Mouse (Mus musculus): ENCODE data around the gene Chuk. TPM values are rescaled to one million over a fixed set of nuclear protein-coding genes. Genes with fewer than 3 reads are reported as not detected.

Gene Chuk
- polyA plus RNA-seq (2014; fragmentation: Nextera tagmentation; extraction: Ambion mirVana), result 58.7 and 61.0 TPM in 2 replicates

DNA sequence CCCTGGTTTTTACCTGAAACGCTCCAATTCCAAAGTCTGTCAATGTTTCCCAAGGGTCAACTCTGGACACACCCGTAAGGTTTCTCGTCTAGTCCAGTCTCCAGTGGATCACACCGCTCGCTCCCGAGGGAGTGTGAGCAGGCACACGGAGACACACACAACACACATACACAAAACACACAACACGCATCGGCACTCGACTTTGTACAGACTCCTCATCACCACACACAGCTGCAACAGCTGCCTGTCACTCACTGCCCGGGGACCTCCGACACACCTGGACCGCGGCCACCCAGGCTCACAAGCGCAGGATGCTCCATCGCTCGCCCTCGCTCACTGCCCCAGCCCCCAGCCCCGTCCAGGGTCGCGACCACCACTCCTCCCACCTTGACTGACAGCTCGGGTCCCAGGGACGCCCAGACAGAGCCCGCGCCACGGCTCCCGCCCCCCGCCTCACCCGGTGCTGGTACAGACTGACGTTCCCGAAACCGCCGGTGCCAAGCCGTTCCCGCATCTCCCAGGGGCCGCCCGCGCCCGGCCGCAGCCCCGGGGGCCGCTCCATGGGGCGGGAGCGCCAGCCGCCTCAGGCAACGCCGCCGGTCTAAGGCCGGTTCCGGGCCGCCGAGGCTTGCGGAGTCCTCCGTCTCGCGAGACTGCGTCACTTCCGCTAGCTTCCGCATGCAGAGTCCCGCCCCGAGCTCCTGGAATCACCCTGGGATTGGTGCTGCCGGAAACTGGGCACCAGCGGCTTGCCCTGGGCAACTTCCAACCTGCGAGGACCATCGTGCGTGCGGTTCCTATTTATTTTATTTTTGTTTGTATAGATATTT lies at the start of gene Chuk:
TSS of gene Chuk (minus strand) at position 650 of the 830 bp plus-strand sequence.
- no peaks in the 10 kb centered on the region for H3K27me3 ChIP-seq (ENCODE audit: control insufficient read depth, insufficient read depth, low read length)
- H3K4me3 ChIP-seq (ENCODE audit: low read depth, low read length), result peak within 1 kb of the TSS; percentile 97
- peak within 1 kb of the TSS; percentile 93 for H3K9ac ChIP-seq (ENCODE audit: low read depth, low read length)
- peaks cover 5% of the 10 kb centered on the region; the same call in 1 of the 2 replicates for H3K4me1 ChIP-seq (replicated peaks; ENCODE audit: control insufficient read depth, insufficient read depth, low read length)
- ATAC-seq (ENCODE audit: low FRiP score) (peak; percentile 99), DNase-seq (ENCODE audit: low spot score) (peak; percentile 98)
- 0 out of 2 replicates have a peak, but pooled peaks cover 2% of the 10 kb centered on the region for H3K36me3 ChIP-seq (ENCODE audit: control insufficient read depth, insufficient read depth, low read length)
- peak within 1 kb of the TSS; percentile 60; the same call in 1 of the 2 replicates for H3K27ac ChIP-seq (ENCODE audit: low read depth, low read length)
- no peaks in the 10 kb centered on the region for H3K9me3 ChIP-seq (ENCODE audit: control insufficient read depth, low read length)
- 1% methylated on average over 67 of the region's 67 CpGs for WGBS
- peak within 1 kb of the TSS; percentile 83 for H3K4me2 ChIP-seq (replicated peaks; ENCODE audit: low read depth, low read length)

DNA sequence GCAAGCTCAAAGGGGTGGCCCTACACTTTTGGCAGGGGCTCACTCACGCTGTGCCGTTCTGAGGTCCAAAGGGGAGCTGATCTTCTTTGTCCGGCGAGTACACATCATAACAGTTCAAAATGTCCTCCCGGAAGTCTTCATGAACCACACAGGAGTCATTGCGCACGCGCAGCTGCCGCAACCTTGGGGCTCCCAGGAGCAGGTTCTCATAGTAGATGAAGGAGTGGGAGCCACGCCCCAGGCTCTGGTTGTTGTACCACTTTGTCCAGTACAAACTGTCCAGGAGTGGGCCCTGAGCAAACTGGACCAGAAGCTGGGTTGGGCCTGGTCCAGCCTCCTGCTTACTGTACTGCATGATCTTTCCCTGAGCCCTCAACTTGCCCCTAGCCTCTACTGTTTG lies 49.7 kb upstream of the Chuk start:
- no peak for DNase-seq (ENCODE audit: low spot score)

DNA sequence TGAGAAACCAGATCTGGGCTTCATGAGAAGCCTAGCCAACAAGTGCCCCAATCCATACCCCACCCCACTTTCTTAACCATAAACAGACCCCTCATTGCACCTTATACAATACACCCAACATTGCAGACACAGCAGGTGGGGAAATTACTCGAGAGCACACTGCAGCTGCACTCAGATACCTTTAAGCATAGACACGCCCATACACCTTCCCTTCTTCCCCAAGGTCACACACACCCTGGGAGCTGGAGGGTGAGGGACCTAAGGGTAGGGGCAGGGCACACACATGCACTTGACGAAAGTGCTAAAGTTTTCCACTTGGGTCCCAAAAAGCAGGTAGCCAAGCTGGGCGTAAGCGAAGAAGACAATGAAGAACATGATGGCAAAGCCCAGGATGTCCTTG lies 46.5 kb upstream of the Chuk start:
- H3K27ac ChIP-seq (ENCODE audit: low read depth, low read length), result no peak overlapping the region
- H3K9ac ChIP-seq (ENCODE audit: low read depth, low read length), result no peak overlapping the region
- DNase-seq (ENCODE audit: low spot score) (no peak), ATAC-seq (ENCODE audit: low FRiP score) (no peak)
- no peak overlapping the region for H3K4me2 ChIP-seq (replicated peaks; ENCODE audit: low read depth, low read length)
- no peaks in the 10 kb centered on the region for H3K36me3 ChIP-seq (ENCODE audit: control insufficient read depth, insufficient read depth, low read length)
- H3K4me3 ChIP-seq (ENCODE audit: low read depth, low read length), result no peak overlapping the region
- H3K4me1 ChIP-seq (replicated peaks; ENCODE audit: control insufficient read depth, insufficient read depth, low read length), result no peaks in the 10 kb centered on the region
- 84% methylated on average over 5 of the region's 5 CpGs for WGBS
- H3K27me3 ChIP-seq (ENCODE audit: control insufficient read depth, insufficient read depth, low read length), result peaks cover 4% of the 10 kb centered on the region; the same call in 1 of the 2 replicates
- no peaks in the 10 kb centered on the region for H3K9me3 ChIP-seq (ENCODE audit: control insufficient read depth, low read length)

More for the DNA sequence above, 49.7 kb upstream of the Chuk start:
- 91% methylated on average over 10 of the region's 10 CpGs for WGBS
- Histone ChIP-seq H3K36me3 (ENCODE audit: control insufficient read depth, insufficient read depth, low read length) (no peaks in the 10 kb centered on the region), H3K4me3 (ENCODE audit: low read depth, low read length) (no peak overlapping the region), H3K9ac (ENCODE audit: low read depth, low read length) (no peak overlapping the region), H3K4me1 (replicated peaks; ENCODE audit: control insufficient read depth, insufficient read depth, low read length) (no peaks in the 10 kb centered on the region), H3K27ac (ENCODE audit: low read depth, low read length) (no peak overlapping the region), H3K9me3 (ENCODE audit: control insufficient read depth, low read length) (no peaks in the 10 kb centered on the region), H3K4me2 (replicated peaks; ENCODE audit: low read depth, low read length) (no peak overlapping the region), H3K27me3 (ENCODE audit: control insufficient read depth, insufficient read depth, low read length) (peaks cover 4% of the 10 kb centered on the region; the same call in 1 of the 2 replicates)
- ATAC-seq (ENCODE audit: low FRiP score), result no peak

DNA sequence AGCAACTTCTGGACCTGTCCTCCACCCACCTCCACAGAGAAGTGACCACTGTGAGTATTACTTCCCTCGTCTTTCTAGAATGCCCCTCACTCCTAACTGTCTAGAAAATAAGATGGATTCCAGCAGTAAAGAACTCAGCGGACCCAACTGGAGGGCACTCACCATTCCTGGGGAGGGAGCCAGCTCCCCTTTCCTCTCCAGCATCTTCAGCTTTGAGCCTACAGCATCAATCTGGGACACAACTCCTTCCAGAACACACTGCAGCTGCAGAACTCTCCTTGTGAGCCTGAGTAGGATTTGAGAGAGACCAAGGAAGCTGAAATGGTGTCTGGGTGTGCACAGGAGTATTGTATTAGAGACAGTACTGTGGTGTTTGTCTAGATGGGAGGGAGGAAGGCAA lies 41.7 kb upstream of the Chuk start:
- DNase-seq (ENCODE audit: low spot score), result no peak
- H3K36me3 ChIP-seq (ENCODE audit: control insufficient read depth, insufficient read depth, low read length), result no peaks in the 10 kb centered on the region
- 0 out of 2 replicates have a peak, but pooled peaks cover 2% of the 10 kb centered on the region for H3K27me3 ChIP-seq (ENCODE audit: control insufficient read depth, insufficient read depth, low read length)
- no peak overlapping the region for H3K4me2 ChIP-seq (replicated peaks; ENCODE audit: low read depth, low read length)
- H3K9me3 ChIP-seq (ENCODE audit: control insufficient read depth, low read length), result no peaks in the 10 kb centered on the region
- no peak overlapping the region for H3K4me3 ChIP-seq (ENCODE audit: low read depth, low read length)
- 69% methylated on average over 2 of the region's 2 CpGs for WGBS
- no peak for ATAC-seq (ENCODE audit: low FRiP score)
- H3K4me1 ChIP-seq (replicated peaks; ENCODE audit: control insufficient read depth, insufficient read depth, low read length), result no peaks in the 10 kb centered on the region
- H3K27ac ChIP-seq (ENCODE audit: low read depth, low read length), result no peak overlapping the region
- H3K9ac ChIP-seq (ENCODE audit: low read depth, low read length), result no peak overlapping the region

DNA sequence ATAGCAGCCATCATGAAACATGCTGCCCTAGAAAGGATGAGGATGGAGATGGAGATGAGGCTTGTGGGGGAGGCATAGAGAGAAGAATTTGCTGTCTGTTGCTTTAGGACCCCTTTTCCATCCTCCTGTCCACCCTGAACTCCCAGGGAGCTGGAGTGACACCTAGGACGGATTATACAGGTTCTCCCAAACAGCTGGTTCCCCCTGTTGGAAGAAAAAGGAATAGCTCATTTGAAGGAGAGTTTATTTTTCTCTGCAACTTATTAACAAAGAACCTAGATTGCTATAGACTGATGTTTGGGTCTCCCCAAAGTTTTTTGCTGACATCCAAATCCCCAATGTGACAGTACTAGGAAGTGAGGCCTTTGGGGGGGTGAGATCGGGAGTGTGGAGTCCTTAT lies 41.1 kb upstream of the Chuk start:
- H3K36me3 ChIP-seq (ENCODE audit: control insufficient read depth, insufficient read depth, low read length), result no peaks in the 10 kb centered on the region
- no peak overlapping the region for H3K4me2 ChIP-seq (replicated peaks; ENCODE audit: low read depth, low read length)
- H3K9me3 ChIP-seq (ENCODE audit: control insufficient read depth, low read length), result no peaks in the 10 kb centered on the region
- DNase-seq (ENCODE audit: low spot score) (peak; percentile 10), ATAC-seq (ENCODE audit: low FRiP score) (no peak)
- no peak overlapping the region for H3K9ac ChIP-seq (ENCODE audit: low read depth, low read length)
- H3K4me3 ChIP-seq (ENCODE audit: low read depth, low read length), result no peak overlapping the region
- no peaks in the 10 kb centered on the region for H3K4me1 ChIP-seq (replicated peaks; ENCODE audit: control insufficient read depth, insufficient read depth, low read length)
- H3K27me3 ChIP-seq (ENCODE audit: control insufficient read depth, insufficient read depth, low read length), result no peaks in the 10 kb centered on the region
- H3K27ac ChIP-seq (ENCODE audit: low read depth, low read length), result no peak overlapping the region
- 35% methylated on average over 2 of the region's 2 CpGs for WGBS

DNA sequence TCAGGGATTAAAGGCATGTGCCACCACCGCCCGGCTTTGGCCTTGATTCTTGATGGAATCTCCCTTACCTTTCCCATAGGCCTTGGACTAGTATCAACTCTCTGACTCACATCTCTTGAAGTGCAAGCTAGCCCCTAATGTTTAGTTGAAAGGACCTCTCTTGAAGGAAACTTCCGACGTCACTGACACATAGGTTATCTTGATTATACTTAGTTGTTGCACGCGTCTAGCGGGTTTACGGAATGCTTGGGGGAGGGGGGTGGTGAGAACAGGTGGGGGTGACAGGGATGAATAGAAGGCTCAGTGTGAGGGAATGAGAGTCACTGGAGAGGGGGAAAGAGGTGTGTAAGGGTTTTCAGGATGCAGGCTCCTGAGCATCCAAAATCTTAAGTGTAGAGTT lies 39.7 kb upstream of the Chuk start:
- no peaks in the 10 kb centered on the region for H3K27me3 ChIP-seq (ENCODE audit: control insufficient read depth, insufficient read depth, low read length)
- DNase-seq (ENCODE audit: low spot score) (no peak), ATAC-seq (ENCODE audit: low FRiP score) (no peak)
- H3K36me3 ChIP-seq (ENCODE audit: control insufficient read depth, insufficient read depth, low read length), result no peaks in the 10 kb centered on the region; the same call in 1 of the 2 replicates
- no peaks in the 10 kb centered on the region for H3K9me3 ChIP-seq (ENCODE audit: control insufficient read depth, low read length)
- H3K4me1 ChIP-seq (replicated peaks; ENCODE audit: control insufficient read depth, insufficient read depth, low read length), result no peaks in the 10 kb centered on the region
- 97% methylated on average over 8 of the region's 8 CpGs for WGBS
- H3K9ac ChIP-seq (ENCODE audit: low read depth, low read length), result no peak overlapping the region
- no peak overlapping the region for H3K27ac ChIP-seq (ENCODE audit: low read depth, low read length)
- H3K4me2 ChIP-seq (replicated peaks; ENCODE audit: low read depth, low read length), result no peak overlapping the region
- H3K4me3 ChIP-seq (ENCODE audit: low read depth, low read length), result no peak overlapping the region

DNA sequence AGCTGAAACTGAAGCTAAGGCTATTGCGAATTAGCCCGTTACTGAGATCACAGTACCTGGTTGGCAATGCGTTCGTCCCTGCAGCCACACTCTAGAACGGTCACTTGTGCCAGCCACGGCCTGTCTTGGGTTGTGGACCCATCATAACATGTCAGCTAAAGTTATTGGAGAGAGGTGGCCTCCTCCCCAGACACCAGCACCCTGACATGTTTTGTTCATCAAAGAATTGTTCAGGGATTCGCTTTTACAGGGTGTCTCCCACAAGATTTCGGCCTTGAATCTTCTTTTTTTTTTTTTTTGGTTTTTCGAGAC lies 39.2 kb upstream of the Chuk start:
- peak; percentile 43 for ATAC-seq (ENCODE audit: low FRiP score)
- Histone ChIP-seq H3K4me2 (replicated peaks; ENCODE audit: low read depth, low read length) (peak overlapping the region; percentile 75), H3K27ac (ENCODE audit: low read depth, low read length) (no peak overlapping the region), H3K4me3 (ENCODE audit: low read depth, low read length) (peak overlapping the region; percentile 67), H3K9me3 (ENCODE audit: control insufficient read depth, low read length) (no peaks in the 10 kb centered on the region), H3K9ac (ENCODE audit: low read depth, low read length) (peak overlapping the region; percentile 79), H3K27me3 (ENCODE audit: control insufficient read depth, insufficient read depth, low read length) (no peaks in the 10 kb centered on the region), H3K4me1 (replicated peaks; ENCODE audit: control insufficient read depth, insufficient read depth, low read length) (no peaks in the 10 kb centered on the region), H3K36me3 (ENCODE audit: control insufficient read depth, insufficient read depth, low read length) (peaks cover 3% of the 10 kb centered on the region; the same call in 1 of the 2 replicates)
- WGBS, result 66% methylated on average over 9 of the region's 9 CpGs
- no peak for DNase-seq (ENCODE audit: low spot score)

DNA sequence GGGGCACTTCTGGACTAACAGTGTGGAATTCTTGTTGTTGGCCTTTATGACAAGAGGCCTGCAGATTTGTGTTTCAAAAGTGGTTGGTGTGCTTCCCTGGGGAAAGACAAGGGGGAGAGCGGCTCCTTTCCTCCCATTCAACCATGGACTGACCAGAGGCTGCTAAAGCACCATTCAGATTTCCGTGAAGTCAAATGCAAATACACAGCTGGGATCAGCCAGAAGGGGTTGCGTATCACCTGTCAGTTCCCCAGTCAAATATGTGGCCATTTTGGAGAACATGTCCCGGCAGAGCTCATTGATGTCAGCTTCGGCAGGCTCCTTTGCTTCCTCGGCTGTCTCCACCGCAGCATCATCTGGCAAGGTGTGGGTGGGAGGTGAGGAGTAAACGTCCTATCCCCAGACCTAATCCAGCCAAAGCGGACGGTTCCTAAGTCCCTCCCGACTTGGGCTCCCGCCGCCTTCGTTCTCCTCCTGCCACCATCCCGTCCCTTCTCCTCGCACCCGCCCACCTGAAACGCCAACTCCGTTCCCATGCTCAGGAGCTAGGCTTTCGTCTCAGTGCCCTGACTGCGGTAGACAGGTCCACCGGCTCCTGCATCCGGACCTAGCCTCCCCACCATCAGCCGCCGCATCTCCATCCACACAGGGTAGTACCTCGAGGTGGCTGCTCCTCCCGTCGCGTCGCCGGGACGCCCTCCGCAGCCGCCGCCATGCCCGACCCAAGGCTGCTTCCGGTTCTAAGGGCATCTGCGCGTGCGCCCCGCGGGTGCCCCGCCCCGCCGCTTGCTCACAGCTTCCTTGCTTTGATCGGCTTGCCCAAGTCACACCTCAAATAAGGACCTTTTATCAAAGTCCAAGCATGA lies 38.7 kb upstream of the Chuk start, which contains the start of gene Bloc1s2:
TSS of gene Bloc1s2 (minus strand) at position 745 of the 866 bp plus-strand sequence.
- H3K27me3 ChIP-seq (ENCODE audit: control insufficient read depth, insufficient read depth, low read length), result no peaks in the 10 kb centered on the region
- 4% methylated on average over 46 of the region's 46 CpGs for WGBS
- peaks cover 5% of the 10 kb centered on the region; the same call in 1 of the 2 replicates for H3K36me3 ChIP-seq (ENCODE audit: control insufficient read depth, insufficient read depth, low read length)
- DNase-seq (ENCODE audit: low spot score) (peak; percentile 88), ATAC-seq (ENCODE audit: low FRiP score) (peak; percentile 83)
- H3K4me2 ChIP-seq (replicated peaks; ENCODE audit: low read depth, low read length), result peak within 1 kb of the TSS; percentile 75
- no peaks in the 10 kb centered on the region for H3K4me1 ChIP-seq (replicated peaks; ENCODE audit: control insufficient read depth, insufficient read depth, low read length)
- H3K27ac ChIP-seq (ENCODE audit: low read depth, low read length), result no peak within 1 kb of the TSS
- peak within 1 kb of the TSS; percentile 67 for H3K4me3 ChIP-seq (ENCODE audit: low read depth, low read length)
- peak within 1 kb of the TSS; percentile 79 for H3K9ac ChIP-seq (ENCODE audit: low read depth, low read length)
- H3K9me3 ChIP-seq (ENCODE audit: control insufficient read depth, low read length), result no peaks in the 10 kb centered on the region
